Mouse (Mus musculus): ENCODE results near the gene 4921539E11Rik.

DNA sequence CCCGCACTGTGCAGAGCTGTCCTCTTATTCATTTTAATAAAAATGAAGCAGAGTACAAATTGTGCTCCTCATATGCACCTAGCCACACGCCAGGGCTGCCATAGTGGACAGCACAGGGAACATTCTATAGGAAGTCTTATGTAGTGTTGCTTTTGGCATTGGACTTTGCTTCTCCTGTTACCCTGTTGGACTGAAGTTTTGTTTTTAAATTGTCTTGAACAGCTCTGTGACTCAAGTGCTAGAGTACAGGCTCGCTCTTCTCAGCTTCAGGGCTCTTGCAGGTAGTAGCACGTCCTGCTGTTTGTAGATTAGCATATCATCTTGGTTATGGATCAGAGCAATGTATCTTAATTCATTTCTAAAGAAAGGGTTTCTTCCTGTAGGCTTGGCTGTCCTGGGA, 25.2 kb upstream of the 4921539E11Rik start:
- no peak for TF ChIP-seq POLR2A (IDR thresholded peaks at IDR 0.05; ENCODE audit: borderline replicate concordance, insufficient read depth, low read length)
- no peak for TF ChIP-seq CTCF (IDR thresholded peaks at IDR 0.05; ENCODE audit: borderline replicate concordance, insufficient read depth, low read depth, low read length)

Data from cerebellum, adult 2 months (tissue).